Mouse (Mus musculus) CD4-positive helper T cell, adult 2 months (primary cell): ENCODE measurements around the gene Lima1.
"Not testable (repeated sequence)": the region's sequence is repeated elsewhere in the genome, so short reads cannot be mapped to it uniquely, and the experiment has no call there.

Experiments
- DNase-seq: peaks from one replicate; pipeline ENCODE4 v3.0.0-alpha.2; 2012; ENCODE audit warnings: low read depth, missing footprints, low spot score

The Lima1 gene

DNA sequence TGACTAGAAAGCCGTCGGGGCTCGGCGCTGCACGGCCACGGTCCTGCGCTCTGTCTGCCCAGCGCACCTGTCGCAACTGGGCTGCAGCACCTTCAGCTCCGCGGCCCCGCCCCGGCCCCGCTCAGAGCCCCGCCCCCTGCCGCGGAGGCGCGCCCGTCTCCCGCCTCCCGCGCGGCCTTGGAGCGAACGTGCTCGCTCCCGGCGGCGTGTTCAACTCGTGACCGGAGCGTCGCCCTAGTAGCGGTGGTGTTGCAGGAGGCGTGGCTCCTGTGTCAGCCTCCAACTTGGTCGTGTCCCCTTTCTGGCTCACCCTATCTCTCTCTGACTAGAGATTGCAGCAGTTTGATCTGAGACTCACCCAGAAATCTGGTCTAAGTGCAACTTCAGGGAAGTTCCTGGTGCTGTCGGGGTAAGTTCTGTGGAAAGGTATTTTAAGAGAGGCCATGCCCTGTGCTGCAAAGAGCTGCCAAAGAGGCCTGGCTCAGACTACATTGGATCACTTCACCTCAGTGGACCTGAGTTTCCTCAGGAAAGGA is at the start of gene Lima1:
Lima1 (minus strand) TSS at position 123 of the 536 bp plus-strand sequence.
- peak; percentile 89 for DNase-seq

DNA sequence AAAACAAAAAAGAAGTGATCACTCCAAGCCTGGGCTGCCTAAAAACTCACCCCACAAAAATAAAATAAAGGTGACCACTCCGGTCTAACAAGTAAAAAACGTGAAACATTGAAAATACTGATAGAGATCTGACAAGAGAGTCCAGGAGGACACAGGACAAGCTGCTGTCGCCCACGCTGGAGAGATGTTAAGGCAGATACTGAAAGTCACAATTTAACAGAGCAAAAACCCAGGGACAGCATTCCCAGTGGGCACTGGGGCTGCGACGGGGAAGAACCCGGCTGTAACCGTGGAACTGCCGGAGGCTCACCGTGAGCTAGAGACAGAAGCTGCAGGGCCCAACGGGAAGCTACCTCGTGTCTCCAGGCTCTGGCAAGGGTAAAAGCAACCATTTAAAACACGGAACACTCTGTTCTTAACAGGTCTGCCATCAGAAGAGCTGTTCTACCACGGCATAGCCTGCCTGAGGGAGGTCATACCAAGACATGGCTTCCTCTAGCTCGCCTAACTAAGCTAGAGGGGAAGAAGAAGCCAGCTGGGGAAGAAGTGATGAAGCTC is 44.4 kb upstream of the Lima1 start:
- DNase-seq = no peak

DNA sequence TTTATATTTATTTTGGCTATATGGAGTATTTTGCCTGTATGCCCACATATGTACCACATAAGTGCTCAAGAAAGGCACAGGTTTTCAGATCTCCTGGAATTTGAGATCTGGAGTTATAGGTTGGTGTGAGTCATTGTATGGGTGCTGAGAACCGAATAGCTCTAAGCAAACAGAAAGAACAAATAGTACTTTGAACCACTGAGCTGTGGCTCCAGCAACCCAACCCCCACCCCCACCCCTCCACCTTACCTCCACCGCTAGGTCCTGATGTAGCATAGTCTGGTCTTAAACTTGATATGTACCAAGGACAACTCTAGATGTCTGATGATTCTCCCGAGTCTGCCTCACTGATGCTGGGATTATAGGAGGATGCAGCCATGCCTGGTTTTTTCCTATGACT is 42.0 kb upstream of the Lima1 start:
- DNase-seq = no peak

DNA sequence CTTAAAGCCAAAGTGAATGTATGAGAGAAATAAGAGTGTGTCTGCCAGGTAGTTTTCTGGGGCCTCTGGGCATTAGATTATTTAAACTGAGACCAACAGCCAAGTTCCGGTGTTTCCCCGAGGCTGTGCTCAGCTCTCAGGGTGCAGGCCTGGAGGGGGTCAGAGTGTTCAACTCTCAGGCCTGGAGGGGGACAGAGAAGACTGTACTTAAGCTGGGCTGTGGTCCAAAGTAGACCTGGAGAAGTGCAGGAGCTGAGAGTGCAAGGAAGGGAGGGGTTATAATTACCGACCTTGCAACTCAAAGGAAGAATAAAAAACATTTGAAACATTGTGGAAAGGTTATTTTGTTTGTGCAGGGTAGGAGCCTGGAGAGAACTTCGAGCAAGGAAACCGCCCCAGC is 39.4 kb upstream of the Lima1 start:
- no peak for DNase-seq

DNA sequence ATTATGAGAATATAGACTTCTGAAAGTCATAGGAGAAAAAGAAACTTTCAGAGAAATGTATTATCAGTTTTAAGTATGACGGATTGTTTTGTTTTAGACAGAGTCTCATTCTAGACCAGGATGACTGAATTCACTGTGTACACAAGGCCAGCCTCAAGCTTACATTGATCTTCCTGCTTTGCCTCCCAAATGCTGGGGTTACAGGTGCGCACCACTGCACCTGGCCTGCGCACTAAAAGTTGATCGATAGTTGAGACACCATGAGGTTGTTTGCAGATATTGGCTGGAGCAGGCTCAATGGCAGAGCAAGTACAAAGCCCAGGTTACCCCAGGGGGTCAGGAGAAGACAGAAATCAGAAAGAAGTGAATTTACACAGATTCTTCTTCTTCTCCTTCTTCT is 36.5 kb upstream of the Lima1 start:
- DNase-seq = no peak

DNA sequence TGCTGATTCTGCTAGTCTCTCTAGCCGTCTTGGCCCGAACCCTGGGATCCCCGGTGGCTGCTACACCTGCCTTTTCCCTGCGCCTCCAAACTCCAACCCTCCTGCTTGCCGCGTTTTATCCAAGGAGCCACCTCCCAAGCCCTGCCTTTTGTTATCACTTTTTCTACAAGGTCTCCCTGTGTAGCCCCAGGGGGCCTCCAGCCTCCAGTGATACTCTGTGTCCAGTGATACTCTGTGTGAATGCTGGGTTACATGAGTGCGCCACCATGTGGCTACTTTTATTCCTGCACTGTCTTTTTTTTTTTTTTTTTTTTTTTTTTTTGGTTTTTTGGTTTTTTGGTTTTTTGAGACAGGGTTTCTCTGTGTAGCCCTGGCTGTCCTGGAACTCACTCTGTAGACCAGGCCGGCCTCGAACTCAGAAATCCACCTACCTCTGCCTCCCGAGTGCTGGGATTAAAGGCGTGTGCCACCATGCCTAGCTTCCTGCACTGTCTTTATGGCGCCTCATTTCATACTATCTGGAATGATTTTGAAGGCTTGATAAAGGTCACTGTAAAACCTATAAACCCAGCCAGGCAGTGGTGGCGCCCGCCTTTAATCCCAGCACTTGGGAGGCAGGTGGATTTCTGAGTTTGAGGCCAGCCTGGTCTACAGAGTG is 34.2 kb upstream of the Lima1 start:
- DNase-seq = not testable (repeated sequence)

DNA sequence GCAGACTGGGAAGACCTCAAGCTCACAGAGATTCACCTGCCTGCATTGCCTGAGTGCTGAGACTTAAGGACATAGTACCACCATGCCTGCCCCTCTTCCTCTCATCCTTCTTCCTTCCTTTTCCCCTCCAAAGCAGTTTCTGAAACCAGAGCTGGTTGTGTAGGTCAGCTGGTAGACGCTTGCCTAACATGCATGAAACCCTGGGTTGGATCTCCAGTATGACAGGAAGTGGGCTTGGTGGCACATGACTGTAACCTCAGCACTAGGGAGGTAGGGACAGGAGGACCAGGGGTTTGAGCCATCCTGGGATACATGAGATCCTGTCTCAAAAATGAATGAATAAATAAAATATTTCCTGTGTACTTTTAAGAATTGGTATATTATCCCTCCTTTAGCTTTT is 32.3 kb upstream of the Lima1 start:
- DNase-seq = no peak

DNA sequence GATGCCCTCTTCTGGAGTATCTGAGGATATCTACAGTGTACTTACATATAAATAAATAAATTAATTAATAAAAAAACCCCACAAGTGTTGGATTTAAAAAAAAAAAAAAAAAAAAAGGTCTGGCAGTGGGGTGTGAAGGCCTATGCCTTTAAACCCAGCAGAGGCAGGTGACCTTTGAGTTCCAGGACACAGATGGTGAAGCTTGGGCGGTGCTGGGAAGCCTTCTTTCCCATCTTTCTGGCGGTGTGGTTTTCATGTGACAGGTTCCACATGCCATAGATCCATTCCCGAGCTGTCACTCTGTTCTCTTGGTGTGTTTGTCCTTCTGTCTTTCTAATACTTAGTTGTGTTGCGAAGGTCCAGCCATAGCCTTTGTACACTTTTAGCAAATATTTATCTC is 31.8 kb upstream of the Lima1 start:
- DNase-seq = no peak

DNA sequence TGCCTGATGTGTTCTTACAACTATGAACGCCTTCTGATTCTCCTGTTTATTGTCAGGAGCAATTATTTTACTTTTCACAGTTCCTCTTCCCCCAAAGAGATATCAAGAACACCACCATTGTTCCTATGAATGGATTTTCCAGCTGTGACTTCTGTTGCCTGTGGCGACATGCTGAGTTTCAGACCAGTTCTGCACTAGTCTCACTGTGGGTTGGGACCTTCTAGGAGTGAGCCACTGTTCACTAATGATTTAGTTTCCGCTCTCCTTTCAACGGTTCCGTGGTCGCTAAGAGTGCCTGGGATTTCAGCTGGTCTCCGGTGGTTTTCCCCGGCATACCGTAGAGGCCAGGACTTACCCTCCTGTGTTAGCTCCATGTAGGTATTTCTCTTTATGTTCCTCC is 29.6 kb upstream of the Lima1 start:
- no peak for DNase-seq

DNA sequence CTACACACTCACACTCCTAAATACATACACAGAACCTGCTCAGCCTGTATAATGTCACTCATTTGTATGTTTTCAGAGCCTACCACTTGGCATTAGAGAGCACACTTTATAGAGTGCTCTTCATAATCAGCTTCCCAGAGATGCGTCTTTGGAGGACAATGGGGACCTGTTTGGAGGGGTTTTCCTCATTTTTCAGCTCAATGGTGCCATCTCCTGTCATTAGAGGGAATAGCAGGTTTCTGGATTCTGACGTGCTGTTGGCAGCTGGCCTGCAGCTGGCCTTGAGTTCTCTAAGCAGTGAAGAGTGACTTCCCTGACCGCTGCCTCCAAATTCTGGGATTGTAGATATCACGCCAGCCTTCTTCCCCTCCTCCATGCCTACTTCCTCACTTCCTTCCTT is 29.1 kb upstream of the Lima1 start:
- peak; percentile 41 for DNase-seq

DNA sequence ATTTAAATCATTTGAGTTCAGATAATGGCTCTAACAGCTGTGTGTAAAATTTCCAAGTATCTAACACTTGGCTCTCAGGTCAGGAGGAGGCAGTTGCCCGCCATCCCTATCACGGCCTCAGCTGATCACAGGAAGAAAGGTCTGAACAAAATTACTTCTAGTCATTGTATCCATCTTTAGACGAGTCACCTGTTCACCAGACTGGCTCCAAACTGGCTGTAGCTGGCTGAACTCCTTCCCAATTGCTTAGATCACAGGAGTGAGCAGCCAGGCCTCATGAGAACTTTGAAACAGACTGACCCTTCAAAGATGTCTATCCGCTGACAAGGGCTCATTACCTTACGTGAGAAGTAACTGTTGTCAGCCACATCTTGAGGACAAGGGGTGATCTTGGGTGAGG is 28.0 kb upstream of the Lima1 start:
- no peak for DNase-seq

DNA sequence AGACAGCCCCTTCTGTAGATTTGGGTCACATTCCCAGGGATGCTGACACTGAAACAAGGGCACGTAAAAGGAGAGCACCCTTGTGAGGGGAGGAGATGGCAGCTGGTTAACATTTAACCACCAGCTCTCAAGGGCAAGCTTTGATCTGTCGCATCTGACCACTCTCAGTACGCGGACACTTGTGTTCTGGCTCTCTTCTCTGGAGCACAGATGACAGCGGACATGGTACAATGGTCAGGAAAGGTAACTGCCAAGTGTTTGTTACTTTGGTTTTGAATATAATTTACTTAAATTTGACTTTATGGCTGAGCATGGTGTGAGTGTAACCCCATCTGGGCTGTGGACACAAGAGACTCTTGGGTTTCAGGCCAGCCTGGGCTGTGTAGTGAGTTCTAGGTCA is 27.5 kb upstream of the Lima1 start:
- no peak for DNase-seq

DNA sequence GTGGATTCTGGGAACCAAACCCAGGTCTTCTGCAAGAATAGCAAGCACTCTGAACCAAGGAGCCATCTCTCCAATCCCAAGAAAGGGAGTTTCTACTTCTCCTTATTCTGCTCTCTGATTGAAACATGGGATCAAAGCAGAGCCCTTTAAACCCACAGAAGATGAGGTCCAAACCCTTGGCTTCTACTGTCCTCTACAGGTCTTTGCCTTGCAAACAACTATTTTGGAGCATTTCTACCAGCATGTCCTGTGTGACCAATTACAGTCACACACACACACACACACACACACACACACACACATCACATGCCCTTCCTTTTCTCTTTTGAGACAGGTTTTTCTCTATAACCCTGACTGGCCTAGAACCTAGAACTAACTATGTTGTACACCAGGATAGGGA is 21.4 kb upstream of the Lima1 start:
- DNase-seq = no peak

DNA sequence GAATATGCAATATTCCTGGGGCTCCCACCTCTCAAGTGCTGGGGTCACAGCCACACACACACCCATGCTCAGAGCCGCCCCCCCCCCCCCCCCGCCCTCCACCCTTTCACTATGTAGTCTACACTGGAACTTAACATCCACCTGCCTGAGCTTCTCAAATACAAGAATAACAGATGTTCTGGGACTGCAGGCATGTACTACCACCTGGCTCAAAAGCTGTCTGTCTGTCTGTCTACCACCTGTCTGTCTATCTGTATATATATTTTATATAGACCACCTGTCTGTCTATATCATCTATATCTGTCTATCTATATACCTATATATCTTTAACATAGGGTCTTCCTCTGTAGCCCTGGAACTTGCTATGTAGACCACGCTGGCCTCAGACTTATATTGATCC is 16.1 kb upstream of the Lima1 start:
- DNase-seq = no peak

DNA sequence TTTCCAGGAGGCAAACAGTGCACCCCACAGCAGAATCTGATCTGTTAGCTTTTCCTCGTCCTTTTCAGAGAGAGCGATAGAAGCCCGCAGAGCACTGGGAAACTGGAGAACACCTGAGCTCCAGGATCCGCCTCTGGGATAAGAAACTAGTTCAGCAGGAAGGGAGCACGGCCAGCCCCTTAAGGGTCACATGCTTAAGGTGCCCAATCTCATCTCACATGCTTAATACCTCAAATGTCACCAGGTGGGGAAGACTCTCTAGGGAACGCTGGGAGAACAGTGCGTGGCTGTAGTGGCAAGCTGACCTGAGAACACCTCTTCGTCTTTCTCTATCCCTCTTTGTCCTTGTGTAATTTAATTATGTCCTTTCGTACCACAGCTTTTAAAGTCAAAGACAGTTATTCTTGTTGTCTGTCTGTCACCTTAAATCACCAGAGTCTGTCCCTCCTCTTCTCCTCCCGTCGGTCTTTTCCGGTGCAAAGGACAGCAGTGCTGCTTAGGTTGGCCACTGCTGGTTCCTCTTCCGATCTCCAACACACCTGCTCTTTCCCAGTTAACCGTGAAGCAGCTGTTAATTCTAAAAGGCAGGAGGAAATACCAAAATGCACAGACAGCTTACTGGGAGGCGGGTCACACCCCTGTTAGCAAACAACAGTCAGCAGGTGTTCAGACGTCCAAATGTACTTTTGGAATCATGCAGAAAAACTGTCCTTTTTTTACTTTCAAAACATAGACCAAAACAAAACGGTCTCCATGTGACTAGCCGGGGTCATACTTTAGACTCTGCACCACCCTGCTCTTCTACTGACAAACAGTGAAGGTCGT is 15.4 kb upstream of the Lima1 start:
- no peak for DNase-seq

DNA sequence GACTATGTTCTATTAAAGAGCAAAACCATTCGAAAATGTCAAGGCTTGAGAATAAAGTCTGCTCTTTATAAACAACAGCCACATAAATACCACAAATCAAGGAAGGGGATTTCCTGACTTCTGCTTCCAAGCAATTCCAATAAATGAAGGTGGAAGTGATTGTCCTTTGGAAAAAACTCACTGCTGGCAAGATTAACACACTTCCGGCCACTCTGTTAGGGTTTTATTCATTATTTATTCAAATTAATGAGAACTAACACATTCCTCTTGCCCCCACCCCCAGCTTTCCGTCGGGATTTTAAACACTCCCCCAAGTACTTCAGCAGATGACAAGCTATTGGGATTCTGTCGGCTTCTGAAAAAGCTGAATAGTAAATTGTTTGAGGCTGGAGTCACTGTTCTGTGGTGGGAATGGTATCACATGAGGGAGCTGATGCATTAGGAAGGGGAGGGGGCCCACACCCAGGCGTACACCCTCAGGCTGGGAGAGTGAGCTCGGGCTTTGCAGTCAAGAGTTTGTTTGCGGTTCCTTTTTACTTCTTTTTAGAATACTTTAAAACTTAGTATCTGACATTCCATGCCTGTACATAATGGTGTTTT is 14.1 kb upstream of the Lima1 start:
- no peak for DNase-seq

DNA sequence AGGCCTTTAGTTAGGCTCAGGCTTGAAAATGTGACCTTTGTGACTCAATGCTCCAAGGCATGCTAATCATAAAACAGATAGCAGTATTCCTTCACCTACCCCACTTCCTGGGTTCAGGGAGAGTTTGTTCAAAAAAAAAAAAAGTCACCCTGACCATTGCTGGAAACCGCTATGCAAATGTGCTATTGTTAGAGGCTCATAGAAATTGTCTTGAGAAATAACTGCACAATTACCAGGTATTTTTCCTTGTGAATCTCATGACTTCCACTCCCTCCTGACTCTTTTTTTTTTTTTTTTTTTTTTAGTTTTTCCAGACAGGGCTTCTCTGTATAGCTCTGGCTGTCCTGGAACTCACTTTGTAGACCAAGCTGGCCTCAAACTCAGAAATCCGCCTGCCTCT is 11.9 kb upstream of the Lima1 start:
- DNase-seq = not testable (repeated sequence)

DNA sequence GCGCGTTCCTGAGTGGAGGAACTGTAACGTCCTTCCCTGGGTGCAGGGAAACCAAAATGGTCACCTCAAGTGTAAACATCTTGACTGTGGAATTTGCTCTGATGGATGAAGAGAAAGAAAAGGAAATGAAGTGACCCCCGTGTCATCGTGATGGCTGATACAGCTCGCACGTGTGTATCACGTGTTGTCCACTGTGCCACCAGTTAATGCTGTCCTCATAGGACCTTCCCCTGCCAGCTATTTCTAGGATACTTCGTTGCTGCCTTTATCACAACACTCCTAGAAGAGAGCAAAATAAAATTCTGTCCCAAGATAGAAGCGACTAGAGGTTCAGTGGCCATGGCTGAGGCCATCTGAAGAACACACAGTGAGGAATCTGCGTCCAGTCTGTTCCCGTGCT is 8.8 kb upstream of the Lima1 start:
- DNase-seq = no peak

DNA sequence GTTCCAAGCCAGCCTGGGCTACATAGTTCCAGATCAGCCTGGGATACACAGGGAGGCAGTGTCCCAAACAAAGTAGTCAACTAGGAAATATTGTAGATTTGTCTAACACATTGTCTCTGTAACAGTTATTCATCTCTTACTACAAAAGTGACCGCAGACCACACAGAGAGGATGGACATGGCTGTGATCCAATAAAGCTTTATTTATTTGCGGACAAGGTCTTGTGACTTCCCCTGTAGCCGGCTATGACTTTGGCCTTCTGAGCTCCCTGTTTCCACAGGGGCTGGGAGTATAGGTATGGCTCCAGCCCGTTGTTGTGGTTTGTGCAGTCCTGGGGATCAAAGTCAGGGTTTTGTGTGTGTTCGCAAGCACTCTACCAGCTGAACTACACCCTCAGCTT is 3.3 kb upstream of the Lima1 start:
- DNase-seq = no peak

DNA sequence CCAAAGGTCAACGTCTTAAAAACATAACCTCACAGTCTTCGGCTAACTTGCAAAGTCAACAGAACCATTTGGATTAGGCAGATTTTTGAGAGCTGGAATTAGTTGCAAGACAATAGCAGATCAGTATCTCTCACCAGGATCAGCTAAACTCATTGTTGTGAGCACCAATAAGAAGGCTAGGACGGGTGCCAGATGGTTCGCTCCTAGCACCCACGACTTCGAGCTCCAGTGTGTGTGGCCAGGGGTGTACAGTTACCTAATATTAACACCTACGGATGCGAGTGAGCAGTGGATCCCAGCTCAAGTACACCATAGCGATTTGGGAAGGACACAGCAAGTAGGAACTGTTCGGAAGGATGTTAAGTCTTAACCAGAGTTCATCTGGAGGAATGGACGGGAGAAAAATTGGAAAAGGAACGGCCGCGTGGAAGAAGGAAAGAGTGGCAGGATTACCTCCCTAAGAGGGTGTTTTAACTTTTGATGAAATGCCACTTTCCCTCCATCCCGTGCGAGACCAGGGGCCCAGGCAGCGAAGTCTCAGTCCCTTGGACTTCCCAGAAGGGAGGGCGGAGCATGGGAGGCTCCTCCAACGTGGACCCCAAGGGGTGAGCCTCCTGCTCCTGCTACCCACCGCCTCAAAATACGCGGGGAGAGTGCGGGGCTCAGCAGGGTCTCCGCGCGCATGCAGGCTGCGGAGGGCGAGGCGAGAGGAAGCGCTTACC is 483 bp downstream of the Lima1 start:
- no peak for DNase-seq

DNA sequence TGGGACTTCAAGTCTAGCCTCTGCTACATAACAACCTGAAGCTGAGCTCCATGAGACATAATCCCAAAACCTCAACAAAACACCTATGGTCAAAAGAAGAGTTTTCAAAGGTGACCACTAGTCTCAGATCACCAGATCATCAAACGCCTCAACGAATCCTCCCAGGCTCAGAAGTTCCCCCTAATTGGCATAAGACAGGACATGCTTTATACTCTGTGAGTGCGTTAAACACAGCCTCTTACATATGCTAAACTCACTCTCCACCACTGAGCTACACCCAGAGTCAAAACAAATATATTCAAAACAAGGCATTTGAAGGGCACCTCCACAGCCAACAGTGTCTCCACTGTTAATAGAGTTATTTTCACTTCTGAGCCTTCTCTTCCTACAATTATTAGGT is 2.7 kb downstream of the Lima1 start:
- DNase-seq = no peak

DNA sequence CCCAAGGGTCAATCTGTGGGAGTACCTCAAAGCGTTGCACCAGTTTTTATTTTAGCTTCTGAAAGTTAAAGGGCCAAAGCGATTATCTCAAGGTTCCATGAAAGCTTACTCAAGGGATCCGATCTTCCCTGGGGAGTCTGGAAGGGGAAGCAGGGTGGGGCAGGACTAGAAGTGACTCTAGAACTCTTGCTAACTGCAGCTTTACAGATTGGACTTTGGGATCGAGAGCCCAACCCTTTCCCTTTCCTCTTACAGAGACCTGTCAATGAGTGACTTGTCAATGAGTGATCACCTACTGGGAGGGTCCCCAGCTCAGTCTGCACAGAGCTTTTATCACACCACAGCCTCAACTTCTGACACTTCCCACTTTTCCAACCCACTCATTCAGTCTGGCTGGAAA is 7.6 kb downstream of the Lima1 start:
- no peak for DNase-seq
